Mouse (Mus musculus) small intestine, adult 2 months (tissue): ENCODE measurements around the gene C1qtnf1. TPM values are rescaled to one million over a fixed set of nuclear protein-coding genes. Genes with fewer than 3 reads are reported as not detected.

Experiments used
- H3K27ac ChIP-seq: fragments of 200-500 bp; 2 replicates; pipeline ENCODE4 v1.5.1; 2012; ENCODE audit warnings: low read depth, low read length, control low read depth, inconsistent platforms; ENCODE audit not compliant: insufficient read depth
- H3K27me3 ChIP-seq: fragments of 200-500 bp; 2 replicates; pipeline ENCODE4 v1.6.1; 2012; ENCODE audit warnings: mild to moderate bottlenecking, moderate library complexity, low read length, inconsistent platforms; ENCODE audit not compliant: control insufficient read depth, insufficient read depth
- H3K36me3 ChIP-seq: fragments of 200-500 bp; 2 replicates; pipeline ENCODE4 v1.6.1; 2012; ENCODE audit warnings: mild to moderate bottlenecking, low read length, control low read depth, inconsistent platforms; ENCODE audit not compliant: control insufficient read depth, insufficient read depth
- H3K4me1 ChIP-seq: fragments of 200-500 bp; 2 replicates; pipeline ENCODE4 v1.6.1; 2012; ENCODE audit warnings: low read length, inconsistent platforms, mixed read lengths; ENCODE audit not compliant: control insufficient read depth, insufficient read depth, insufficient read length
- H3K4me3 ChIP-seq: fragments of 200-500 bp; 2 replicates; pipeline ENCODE4 v1.5.1; 2012; ENCODE audit warnings: low read depth, mild to moderate bottlenecking, control low read depth, inconsistent platforms, low read length, moderate library complexity
- CTCF ChIP-seq: fragments of 200-500 bp; IDR thresholded peaks from 2 replicates; pipeline ENCODE4 v1.5.1; 2012; ENCODE audit warnings: low read depth, mild to moderate bottlenecking, control low read depth, inconsistent platforms, low read length, moderate library complexity, mixed read lengths; ENCODE audit not compliant: insufficient replicate concordance, insufficient read length; ENCODE audit errors: extremely low read depth
- POLR2A ChIP-seq: fragments of 200-500 bp; IDR thresholded peaks from 2 replicates; pipeline ENCODE4 v1.6.1; 2012; ENCODE audit warnings: low read depth, mild to moderate bottlenecking, control low read depth, inconsistent platforms, low read length, moderate library complexity
- WGBS: fragments of 180-500 bp; shearing (Covaris S2); methylation state at CpG from one replicate; pipeline ENCODE4 v1.1.7; 2018; 5-methylcytosine and 5-hydroxymethylcytosine counted together
- polyA plus RNA-seq: library from polyadenylated mRNA; depleted of rRNA; stranded (reverse); fragments of >200 nt; gene quantifications from 2 replicates; pipeline ENCODE4 v1.2.3, GENCODE M21; 2012

C1qtnf1 gene
- polyA plus RNA-seq, 1 experiment = 4.3 TPM

- H3K27me3 ChIP-seq = no peaks in the 10 kb centered on the region
- H3K36me3 ChIP-seq = no peaks in the 10 kb centered on the region
Observed at GRCm38 (mm10) chr11:118459536-118459935, 31.5 kb downstream of the C1qtnf1 start.

GRCm38 (mm10) chr11:118460280-118460679 lies 32.3 kb downstream of the C1qtnf1 start:
- WGBS = 80% methylated on average over 6 of the region's 6 CpGs
- Histone ChIP-seq H3K4me3 (no peak overlapping the region), H3K4me1 (peaks cover 10% of the 10 kb centered on the region; the same call in 1 of the 2 replicates), H3K36me3 (no peaks in the 10 kb centered on the region), H3K27ac (no peak overlapping the region), H3K27me3 (no peaks in the 10 kb centered on the region)
- peak; percentile 78; the same call in 1 of the 2 replicates for TF ChIP-seq CTCF
- no peak for TF ChIP-seq POLR2A

More at GRCm38 (mm10) chr11:118459536-118459935, 31.5 kb downstream of the C1qtnf1 start:
- H3K4me1 ChIP-seq = peaks cover 10% of the 10 kb centered on the region; the same call in 1 of the 2 replicates
- H3K4me3 ChIP-seq = no peak overlapping the region
- WGBS = 80% methylated on average over 4 of the region's 4 CpGs
- no peak for TF ChIP-seq POLR2A
- TF ChIP-seq CTCF = no peak
- H3K27ac ChIP-seq = peak overlapping the region; percentile 32

- no peak for TF ChIP-seq CTCF
- TF ChIP-seq POLR2A = no peak
- Histone ChIP-seq H3K27me3 (no peaks in the 10 kb centered on the region), H3K4me1 (peaks cover 24% of the 10 kb centered on the region), H3K36me3 (no peaks in the 10 kb centered on the region), H3K27ac (peak overlapping the region; percentile 72), H3K4me3 (no peak overlapping the region)
- WGBS = 22% methylated on average over 11 of the region's 11 CpGs
Observed at GRCm38 (mm10) chr11:118467441-118468035, 39.5 kb downstream of the C1qtnf1 start.

- H3K27me3 ChIP-seq = no peaks in the 10 kb centered on the region
- no peak for TF ChIP-seq CTCF
- TF ChIP-seq POLR2A = no peak
- peaks cover 24% of the 10 kb centered on the region for H3K4me1 ChIP-seq
- 32% methylated on average over 10 of the region's 10 CpGs for WGBS
- peak overlapping the region; percentile 99 for H3K27ac ChIP-seq
- peak overlapping the region; percentile 16; the same call in 1 of the 2 replicates for H3K4me3 ChIP-seq
- no peaks in the 10 kb centered on the region for H3K36me3 ChIP-seq
Observed at GRCm38 (mm10) chr11:118469509-118470160, 41.6 kb downstream of the C1qtnf1 start.

GRCm38 (mm10) chr11:118470234-118470966 lies 42.4 kb downstream of the C1qtnf1 start:
- Histone ChIP-seq H3K27me3 (no peaks in the 10 kb centered on the region), H3K36me3 (no peaks in the 10 kb centered on the region), H3K4me1 (peaks cover 31% of the 10 kb centered on the region), H3K27ac (peak overlapping the region; percentile 99), H3K4me3 (peak overlapping the region; percentile 16)
- TF ChIP-seq POLR2A (no peak), CTCF (no peak)
- 5% methylated on average over 12 of the region's 12 CpGs for WGBS

- WGBS = 38% methylated on average over 13 of the region's 13 CpGs
Observed at GRCm38 (mm10) chr11:118471676-118472075, 43.7 kb downstream of the C1qtnf1 start.

GRCm38 (mm10) chr11:118473161-118473560 lies 45.2 kb downstream of the C1qtnf1 start:
- Histone ChIP-seq H3K36me3 (no peaks in the 10 kb centered on the region), H3K27ac (no peak overlapping the region), H3K4me3 (no peak overlapping the region), H3K27me3 (no peaks in the 10 kb centered on the region), H3K4me1 (peaks cover 42% of the 10 kb centered on the region)
- 9% methylated on average over 1 of the region's 1 CpGs for WGBS
- TF ChIP-seq POLR2A (no peak), CTCF (no peak)

More at GRCm38 (mm10) chr11:118471676-118472075, 43.7 kb downstream of the C1qtnf1 start:
- Histone ChIP-seq H3K36me3 (no peaks in the 10 kb centered on the region), H3K4me1 (peaks cover 37% of the 10 kb centered on the region), H3K27me3 (no peaks in the 10 kb centered on the region), H3K27ac (peak overlapping the region; percentile 27; the same call in 1 of the 2 replicates), H3K4me3 (no peak overlapping the region)
- TF ChIP-seq POLR2A (no peak), CTCF (no peak)
